Mouse (Mus musculus) sigmoid colon, adult 10 weeks (tissue): ENCODE data around the gene Stil. TPM values are rescaled to one million over a fixed set of nuclear protein-coding genes. Genes with fewer than 3 reads are reported as not detected.

ENCODE experiments used
- polyA plus RNA-seq: library from polyadenylated mRNA; stranded (reverse); fragments of 350-450 nt; fragmentation: Illumina TruSeq; extraction: RNeasy Lipid Tissue Mini Kit (QIAGEN cat#74804); gene quantifications from one replicate; pipeline ENCODE4 v1.2.3, GENCODE M21; 2014; ENCODE audit warnings: low read depth, low replicate concordance

Stil gene
- polyA plus RNA-seq, result 7.0 TPM

GRCm38 (mm10) chr4:114999773-115000428, at the start of gene Stil:
Gene Stil (plus strand): TSS chr4:115000159.

GRCm38 (mm10) chr4:114986591-114987432, 13.1 kb upstream of the Stil start, which contains the start of gene Cmpk1:
Gene Cmpk1 (minus strand): TSS chr4:114987241.

GRCm38 (mm10) chr4:115056371-115056920, 56.5 kb downstream of the Stil start, which contains the start of gene Tal1:
Gene Tal1 (plus strand): TSS chr4:115056426.

GRCm38 (mm10) chr4:115088611-115089338, 88.8 kb downstream of the Stil start, which contains the start of gene Pdzk1ip1:
Gene Pdzk1ip1 (plus strand): TSS chr4:115088708.

Other genes starting within 250 kb of the Stil start
- 0.19 TPM for gene Gm12830, start 178.4 kb upstream of the Stil start, polyA plus RNA-seq
- gene Foxd2, start 91.3 kb upstream of the Stil start, polyA plus RNA-seq, result 9.3 TPM
- gene Foxe3, start 74.1 kb upstream of the Stil start, polyA plus RNA-seq, result not detected
- 2,805 TPM for gene Cmpk1, start 12.9 kb upstream of the Stil start, polyA plus RNA-seq
- 1.5 TPM for gene Tal1, start 56.3 kb downstream of the Stil start, polyA plus RNA-seq
- 16.0 TPM for gene Pdzk1ip1, start 88.5 kb downstream of the Stil start, polyA plus RNA-seq
- gene Cyp4x1, start 134.1 kb downstream of the Stil start, polyA plus RNA-seq, result 1.5 TPM
- gene Cyp4a29, start 241.9 kb downstream of the Stil start, polyA plus RNA-seq, result not detected